Mouse (Mus musculus): ENCODE results near the gene Stom. TPM values are rescaled to one million over a fixed set of nuclear protein-coding genes. Genes with fewer than 3 reads are reported as not detected.

Gene Stom
- total RNA-seq, 1 experiment = 11.6 TPM

DNA sequence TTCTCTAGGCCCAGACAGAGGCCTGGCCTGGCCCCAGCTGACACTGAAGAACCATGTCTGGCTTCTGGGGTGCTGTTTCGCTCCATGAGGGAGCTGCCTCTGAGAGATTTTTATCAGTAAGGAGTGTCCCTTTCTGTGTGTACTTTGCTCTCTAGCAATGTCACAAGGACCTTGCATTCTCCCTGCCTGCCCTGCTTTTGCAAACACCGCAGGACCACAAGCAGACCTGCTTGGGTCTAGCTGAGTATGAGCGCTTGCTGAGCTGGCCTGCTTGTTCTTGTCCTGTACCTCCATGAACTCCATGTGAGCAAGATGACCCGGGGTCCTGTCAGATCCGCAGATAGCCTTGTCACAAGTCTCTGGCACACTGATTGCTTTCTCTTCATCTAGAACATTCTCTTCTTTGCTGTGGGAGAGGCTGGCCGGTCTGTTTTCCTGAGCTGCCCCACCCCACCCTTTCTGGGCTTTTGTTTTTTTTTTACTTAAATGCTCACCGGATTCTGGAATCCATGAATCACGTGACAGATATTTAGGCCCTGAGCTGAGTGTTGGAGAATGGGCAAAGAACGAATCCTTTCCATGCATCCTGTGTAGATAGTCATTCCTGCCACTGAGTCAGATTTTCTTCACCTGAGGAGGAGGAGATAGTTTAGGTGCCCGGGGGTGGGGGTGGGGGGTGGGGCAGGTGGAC is 68.8 kb downstream of the Stom start:
- TF ChIP-seq HCFC1 (IDR thresholded peaks at IDR 0.05; ENCODE audit: borderline replicate concordance, insufficient read depth, low read length) = no peak
- no peak for TF ChIP-seq ZNF384 (IDR thresholded peaks at IDR 0.05; ENCODE audit: low read depth, low read length)
- TF ChIP-seq CHD2 (IDR thresholded peaks at IDR 0.05; ENCODE audit: low read depth, low read length) = no peak
- TF ChIP-seq MAFK (IDR thresholded peaks at IDR 0.05; ENCODE audit: insufficient read depth, low read depth, low read length) = no peak
- TF ChIP-seq ZC3H11A (IDR thresholded peaks at IDR 0.05; ENCODE audit: borderline replicate concordance, low read depth, low read length) = no peak
- in situ Hi-C loops (cut with MboI; ENCODE audit: low sequenced_read_pairs in 2 of 2, unreplicated experiment in 2 of 2) = no loop called here
- Histone ChIP-seq H3K4me3 (ENCODE audit: insufficient read depth in 1 of 2, low read depth in 1 of 2, low read length in 2 of 2, poor library complexity in 1 of 2, severe bottlenecking in 1 of 2) (no peak overlapping the region), H3K9ac (ENCODE audit: insufficient read depth, low read depth, low read length, poor library complexity, severe bottlenecking) (no peak overlapping the region), H3K4me1 (ENCODE audit: control insufficient read depth in 2 of 2, insufficient read depth in 2 of 2, low read length in 2 of 2, poor library complexity in 1 of 2) (peaks cover 5 to 30% of the 10 kb centered on the region in 2 experiments; a peak in 3 of 4 replicates), H3K27ac (ENCODE audit: insufficient read depth, low read depth, low read length, poor library complexity, severe bottlenecking) (no peak overlapping the region), H3K36me3 (ENCODE audit: control insufficient read depth, insufficient read depth, low read length, poor library complexity, severe bottlenecking) (no peaks in the 10 kb centered on the region), H3K9me3 (ENCODE audit: control insufficient read depth, insufficient read depth, low read depth, low read length) (no peaks in the 10 kb centered on the region)
- no peak for DNase-seq (ENCODE audit: low read depth, low spot score)

DNA sequence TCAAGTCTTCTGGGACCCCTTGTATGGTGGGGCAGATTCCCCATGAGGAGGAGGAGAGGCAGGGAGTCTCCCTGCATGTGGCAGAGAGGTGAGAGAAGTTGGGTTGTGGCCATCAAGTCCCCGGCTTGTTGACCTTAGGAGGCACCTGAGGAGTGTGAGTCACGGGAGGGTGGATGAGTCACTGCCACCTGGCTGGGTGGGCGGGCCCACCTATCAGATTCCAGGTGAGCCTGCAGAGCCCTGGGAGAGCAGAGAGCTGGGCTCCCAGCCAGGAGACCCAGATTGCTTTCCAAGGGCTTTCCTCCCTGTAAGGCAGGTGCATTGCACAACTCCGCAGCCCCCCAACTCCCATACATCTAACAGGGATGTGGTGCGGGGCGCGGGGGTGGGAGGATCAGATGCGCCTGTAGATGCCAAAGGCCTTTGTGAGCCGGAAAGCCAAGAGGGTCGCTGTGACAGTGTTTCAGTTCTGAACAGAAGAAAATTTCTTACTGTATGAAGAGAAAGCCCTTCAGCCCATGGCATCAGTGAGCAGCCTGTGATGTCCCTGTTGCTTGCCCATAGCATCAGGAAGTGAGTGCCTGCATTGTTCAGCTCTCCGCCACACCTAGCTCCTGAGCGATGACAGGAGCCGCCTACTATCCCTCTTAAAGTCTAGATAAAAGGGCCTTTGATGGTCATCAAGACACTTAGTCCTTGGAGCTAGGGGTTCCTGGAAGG is 69.5 kb downstream of the Stom start:
- DNase-seq (ENCODE audit: low read depth, low spot score) = no peak
- Histone ChIP-seq H3K9ac (ENCODE audit: insufficient read depth, low read depth, low read length, poor library complexity, severe bottlenecking) (no peak overlapping the region), H3K9me3 (ENCODE audit: control insufficient read depth, insufficient read depth, low read depth, low read length) (no peaks in the 10 kb centered on the region), H3K27ac (ENCODE audit: insufficient read depth, low read depth, low read length, poor library complexity, severe bottlenecking) (no peak overlapping the region; the same call in 1 of the 2 replicates), H3K4me3 (ENCODE audit: insufficient read depth in 1 of 2, low read depth in 1 of 2, low read length in 2 of 2, poor library complexity in 1 of 2, severe bottlenecking in 1 of 2) (no peak overlapping the region), H3K4me1 (ENCODE audit: control insufficient read depth in 2 of 2, insufficient read depth in 2 of 2, low read length in 2 of 2, poor library complexity in 1 of 2) (peaks cover 5 to 25% of the 10 kb centered on the region in 2 experiments; a peak in 3 of 4 replicates), H3K36me3 (ENCODE audit: control insufficient read depth, insufficient read depth, low read length, poor library complexity, severe bottlenecking) (no peaks in the 10 kb centered on the region)
- in situ Hi-C loops (cut with MboI; ENCODE audit: low sequenced_read_pairs in 2 of 2, unreplicated experiment in 2 of 2) = no loop called here
- TF ChIP-seq HCFC1 (IDR thresholded peaks at IDR 0.05; ENCODE audit: borderline replicate concordance, insufficient read depth, low read length) (no peak), ZNF384 (IDR thresholded peaks at IDR 0.05; ENCODE audit: low read depth, low read length) (no peak), MAFK (IDR thresholded peaks at IDR 0.05; ENCODE audit: insufficient read depth, low read depth, low read length) (no peak), CHD2 (IDR thresholded peaks at IDR 0.05; ENCODE audit: low read depth, low read length) (no peak), ZC3H11A (IDR thresholded peaks at IDR 0.05; ENCODE audit: borderline replicate concordance, low read depth, low read length) (no peak)

DNA sequence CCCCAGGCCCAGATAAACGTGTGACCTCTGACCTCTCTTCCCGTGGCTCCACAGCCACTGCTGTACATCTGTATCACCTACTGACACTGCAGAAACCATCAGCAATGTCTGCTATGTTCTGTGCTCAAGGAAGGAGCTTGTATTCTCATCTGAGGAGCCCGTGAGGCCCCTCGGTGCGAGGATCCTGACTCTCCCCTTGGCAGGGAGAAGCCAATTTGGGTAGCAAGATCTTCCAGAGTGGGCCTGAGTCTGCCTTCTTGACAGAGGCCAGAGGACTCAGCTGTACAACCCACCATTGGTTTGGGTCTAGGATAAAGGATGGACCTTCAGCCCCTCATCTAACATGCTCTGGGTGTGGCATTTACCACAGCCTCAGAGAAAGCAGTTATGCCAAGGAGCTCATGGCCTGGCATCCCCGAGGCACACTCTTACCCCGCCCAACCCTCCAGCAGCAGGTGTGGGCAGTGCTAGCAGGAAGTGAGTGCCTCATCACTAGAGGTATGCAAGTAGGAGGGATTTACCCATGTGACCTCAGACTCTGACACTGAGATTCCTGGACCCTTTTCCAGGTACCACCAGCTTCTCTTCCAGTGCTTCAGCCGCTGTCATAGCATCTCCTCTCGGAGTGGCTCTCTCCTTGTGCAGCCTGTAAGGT is 70.4 kb downstream of the Stom start:
- TF ChIP-seq HCFC1 (IDR thresholded peaks at IDR 0.05; ENCODE audit: borderline replicate concordance, insufficient read depth, low read length) (no peak), ZNF384 (IDR thresholded peaks at IDR 0.05; ENCODE audit: low read depth, low read length) (no peak), ZC3H11A (IDR thresholded peaks at IDR 0.05; ENCODE audit: borderline replicate concordance, low read depth, low read length) (no peak), MAFK (IDR thresholded peaks at IDR 0.05; ENCODE audit: insufficient read depth, low read depth, low read length) (no peak), CHD2 (IDR thresholded peaks at IDR 0.05; ENCODE audit: low read depth, low read length) (no peak)
- H3K9ac ChIP-seq (ENCODE audit: insufficient read depth, low read depth, low read length, poor library complexity, severe bottlenecking) = no peak overlapping the region

DNA sequence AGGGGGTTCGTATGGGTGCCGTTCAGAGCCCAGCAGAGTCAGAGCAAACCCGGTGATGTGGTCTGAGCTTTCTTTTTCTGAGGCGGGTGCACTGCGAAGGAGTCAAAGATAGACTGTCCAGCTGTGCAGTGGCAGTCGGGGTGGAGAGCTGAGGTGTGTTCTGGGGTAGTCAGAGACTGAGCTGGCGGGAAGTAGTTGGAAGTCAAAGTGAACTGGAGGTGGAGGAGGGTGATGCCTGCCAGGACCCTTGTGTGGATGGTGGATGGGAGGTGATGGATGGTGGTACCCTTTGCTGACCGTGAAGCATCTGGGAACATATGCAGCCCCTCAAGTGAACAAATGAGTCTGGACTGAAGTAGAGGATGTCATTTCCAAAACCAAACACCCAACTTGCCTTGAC is 71.0 kb downstream of the Stom start:
- Histone ChIP-seq H3K9me3 (ENCODE audit: control insufficient read depth, insufficient read depth, low read depth, low read length) (no peaks in the 10 kb centered on the region), H3K4me3 (ENCODE audit: insufficient read depth in 1 of 2, low read depth in 1 of 2, low read length in 2 of 2, poor library complexity in 1 of 2, severe bottlenecking in 1 of 2) (no peak overlapping the region), H3K36me3 (ENCODE audit: control insufficient read depth, insufficient read depth, low read length, poor library complexity, severe bottlenecking) (no peaks in the 10 kb centered on the region), H3K27ac (ENCODE audit: insufficient read depth, low read depth, low read length, poor library complexity, severe bottlenecking) (no peak overlapping the region), H3K9ac (ENCODE audit: insufficient read depth, low read depth, low read length, poor library complexity, severe bottlenecking) (no peak overlapping the region), H3K4me1 (ENCODE audit: control insufficient read depth in 2 of 2, insufficient read depth in 2 of 2, low read length in 2 of 2, poor library complexity in 1 of 2) (peaks cover 5 to 23% of the 10 kb centered on the region in 2 experiments; a peak in 3 of 4 replicates)
- DNase-seq (ENCODE audit: low read depth, low spot score) = no peak
- no peak for TF ChIP-seq MAFK (IDR thresholded peaks at IDR 0.05; ENCODE audit: insufficient read depth, low read depth, low read length)
- no peak for TF ChIP-seq ZC3H11A (IDR thresholded peaks at IDR 0.05; ENCODE audit: borderline replicate concordance, low read depth, low read length)
- TF ChIP-seq CHD2 (IDR thresholded peaks at IDR 0.05; ENCODE audit: low read depth, low read length) = no peak
- TF ChIP-seq HCFC1 (IDR thresholded peaks at IDR 0.05; ENCODE audit: borderline replicate concordance, insufficient read depth, low read length) = no peak
- TF ChIP-seq ZNF384 (IDR thresholded peaks at IDR 0.05; ENCODE audit: low read depth, low read length) = no peak
- in situ Hi-C loops (cut with MboI; ENCODE audit: low sequenced_read_pairs in 2 of 2, unreplicated experiment in 2 of 2) = no loop called here

More for the DNA sequence above, 70.4 kb downstream of the Stom start:
- in situ Hi-C loops (cut with MboI; ENCODE audit: low sequenced_read_pairs in 2 of 2, unreplicated experiment in 2 of 2) = no loop called here
- Histone ChIP-seq H3K9me3 (ENCODE audit: control insufficient read depth, insufficient read depth, low read depth, low read length) (no peaks in the 10 kb centered on the region), H3K4me1 (ENCODE audit: control insufficient read depth in 2 of 2, insufficient read depth in 2 of 2, low read length in 2 of 2, poor library complexity in 1 of 2) (peaks cover 5 to 25% of the 10 kb centered on the region in 2 experiments; a peak in 3 of 4 replicates), H3K4me3 (ENCODE audit: insufficient read depth in 1 of 2, low read depth in 1 of 2, low read length in 2 of 2, poor library complexity in 1 of 2, severe bottlenecking in 1 of 2) (no peak overlapping the region), H3K27ac (ENCODE audit: insufficient read depth, low read depth, low read length, poor library complexity, severe bottlenecking) (no peak overlapping the region; the same call in 1 of the 2 replicates), H3K36me3 (ENCODE audit: control insufficient read depth, insufficient read depth, low read length, poor library complexity, severe bottlenecking) (no peaks in the 10 kb centered on the region)
- no peak for DNase-seq (ENCODE audit: low read depth, low spot score)
